Mouse (Mus musculus) splenic B cell, adult 2 months (primary cell): ENCODE data around the gene Stard10.

Experiments used
- DNase-seq: peaks from one replicate; pipeline ENCODE4 v3.0.0-alpha.2; 2011; ENCODE audit warnings: low read depth, low spot score
- H3K27me3 ChIP-seq: 2 replicates; pipeline ENCODE4 v1.6.1; 2012; ENCODE audit warnings: mild to moderate bottlenecking, low read length, moderate library complexity, mixed read lengths; ENCODE audit not compliant: control insufficient read depth, poor library complexity, insufficient read depth, severe bottlenecking
- H3K36me3 ChIP-seq: 2 replicates; pipeline ENCODE4 v1.6.1; 2012; ENCODE audit warnings: mild to moderate bottlenecking, low read length, moderate library complexity, mixed read lengths; ENCODE audit not compliant: control insufficient read depth, poor library complexity, insufficient read depth, severe bottlenecking

The Stard10 gene

DNA sequence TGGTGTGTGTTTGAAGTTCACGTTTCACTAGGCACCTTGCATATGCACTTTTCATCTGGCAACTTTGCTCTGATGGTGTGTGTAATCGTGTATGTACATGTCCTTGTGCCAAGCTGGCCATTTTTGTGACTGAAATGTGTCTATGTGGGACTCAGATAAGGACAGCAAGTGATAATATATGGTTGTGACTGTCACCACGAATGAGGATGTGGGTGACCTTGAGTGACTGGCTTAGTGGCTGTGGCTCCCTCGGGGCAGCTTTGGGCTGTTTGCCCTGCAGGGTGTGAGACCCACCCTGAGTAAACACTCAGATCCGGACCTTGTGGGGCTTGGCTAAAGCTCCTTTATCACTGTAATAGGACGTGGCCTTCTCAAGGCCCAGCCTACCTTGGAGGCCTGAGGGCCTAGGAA is 290 bp upstream of the Stard10 start:
- Histone ChIP-seq H3K27me3 (no peaks in the 10 kb centered on the region), H3K36me3 (no peaks in the 10 kb centered on the region)
- DNase-seq: peak; percentile 55

DNA sequence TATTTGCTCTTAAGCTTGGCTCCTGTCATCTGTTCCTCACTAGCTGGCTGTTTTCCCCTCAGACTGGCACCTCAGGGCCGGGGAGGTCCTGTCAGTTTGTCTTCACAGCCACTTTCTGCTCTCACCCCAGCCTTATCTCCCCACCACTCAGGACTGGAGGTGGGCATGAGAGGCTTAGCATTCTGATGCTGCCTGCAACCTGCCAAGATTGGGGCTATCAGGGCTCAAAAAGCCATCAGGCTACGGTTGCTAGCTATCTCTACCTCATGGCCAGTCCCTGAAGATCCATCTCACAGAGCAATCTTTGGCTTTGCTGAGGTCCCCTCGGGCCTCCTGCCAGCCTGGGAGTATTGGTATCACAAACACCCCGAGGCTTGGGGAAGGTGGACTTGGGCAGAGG is 2.0 kb downstream of the Stard10 start:
- DNase-seq: no peak

DNA sequence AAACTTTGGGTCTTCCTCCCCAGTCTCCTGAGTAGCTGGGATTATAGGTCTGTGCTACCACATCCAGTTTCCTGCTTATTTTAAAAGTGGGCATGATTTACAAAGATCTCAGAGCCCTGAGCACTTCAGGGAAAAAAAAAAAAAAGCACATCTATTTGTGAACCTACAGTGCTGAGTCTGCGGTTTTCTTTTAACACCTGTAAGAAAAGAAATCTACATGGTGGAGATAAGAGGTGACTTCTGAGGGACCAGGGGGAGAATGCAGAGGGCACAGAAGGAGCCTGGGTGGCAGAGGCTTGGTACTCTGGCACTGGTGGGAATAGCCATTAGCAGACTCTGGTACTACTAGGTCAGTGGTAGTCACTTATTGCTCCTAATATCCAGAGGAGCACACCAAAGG is 2.9 kb downstream of the Stard10 start:
- no peak for DNase-seq
- H3K27me3 ChIP-seq: no peaks in the 10 kb centered on the region
- no peaks in the 10 kb centered on the region for H3K36me3 ChIP-seq

More for the DNA sequence above, 2.0 kb downstream of the Stard10 start:
- Histone ChIP-seq H3K27me3 (no peaks in the 10 kb centered on the region), H3K36me3 (no peaks in the 10 kb centered on the region)

DNA sequence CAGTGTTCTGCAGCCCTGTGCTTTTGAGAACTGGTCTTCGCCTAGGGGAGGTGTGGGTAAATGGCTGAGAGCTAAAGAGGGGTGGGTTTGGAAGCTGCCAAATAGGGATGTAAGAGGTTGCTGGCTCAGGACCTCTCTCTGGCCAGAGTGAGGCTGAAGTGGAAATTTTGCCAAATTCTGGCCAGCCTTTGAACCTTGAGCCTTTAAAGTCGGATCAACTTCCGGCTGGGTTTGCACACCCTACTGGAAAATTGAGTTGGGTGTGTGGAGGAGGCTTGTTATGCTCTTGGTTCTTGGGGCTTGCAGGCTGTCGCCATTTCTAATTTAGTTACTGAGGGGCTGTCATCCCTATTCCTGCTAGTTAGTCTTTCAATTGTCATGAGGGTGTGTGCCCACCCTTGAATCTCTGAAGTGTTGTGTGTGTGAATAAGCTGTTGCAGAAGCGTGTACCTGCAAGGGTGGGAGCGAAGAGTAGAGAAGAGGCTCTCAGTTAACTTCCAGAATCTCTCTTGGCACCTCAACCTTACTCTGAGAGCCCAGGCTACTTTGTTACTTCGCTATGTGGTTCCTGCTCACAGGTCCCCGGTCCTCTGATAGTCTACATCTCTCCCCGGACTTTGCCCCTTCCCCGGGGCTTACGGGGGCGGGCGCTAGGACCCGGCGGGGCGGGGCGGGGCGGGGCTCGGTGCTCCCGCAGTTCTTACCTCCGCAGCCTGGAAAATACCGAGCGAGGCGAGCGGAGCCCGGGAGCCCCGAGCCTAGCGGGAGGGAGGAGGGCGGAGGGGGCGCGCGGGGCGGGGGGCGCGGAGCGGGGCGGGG is 3.7 kb downstream of the Stard10 start:
- peak; percentile 46 for DNase-seq
- no peaks in the 10 kb centered on the region for H3K36me3 ChIP-seq
- H3K27me3 ChIP-seq: no peaks in the 10 kb centered on the region

DNA sequence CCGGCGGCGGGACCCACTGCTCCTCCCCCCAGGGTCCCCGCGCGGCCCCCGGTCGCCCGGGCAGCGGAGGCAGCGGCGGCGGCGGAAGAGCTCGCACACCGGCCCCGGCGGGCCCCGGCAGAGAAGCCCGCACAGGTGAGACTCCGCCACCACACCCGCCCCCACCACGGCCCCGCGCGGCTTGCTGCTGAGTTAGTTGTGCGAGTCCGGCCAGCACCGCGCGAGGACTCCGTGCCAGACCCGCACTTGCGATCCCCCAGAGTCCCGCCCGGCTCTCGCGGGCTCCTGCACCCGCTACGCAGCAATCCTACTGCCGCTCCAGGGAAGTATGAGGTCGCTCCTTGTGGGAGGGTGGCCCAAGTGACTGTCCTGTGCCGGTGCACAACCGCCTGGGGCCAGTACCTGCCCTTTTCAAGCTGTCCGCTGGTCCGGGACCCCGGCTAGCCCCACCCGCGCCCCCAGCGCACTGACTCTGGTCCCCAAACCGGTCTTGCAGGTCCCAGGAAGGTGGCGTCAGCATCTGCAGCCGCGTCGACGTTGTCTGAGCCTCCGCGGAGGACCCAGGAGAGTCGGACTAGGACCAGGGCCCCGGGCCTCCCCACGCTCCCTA is 4.4 kb downstream of the Stard10 start:
- no peaks in the 10 kb centered on the region for H3K36me3 ChIP-seq
- DNase-seq: peak; percentile 42
- no peaks in the 10 kb centered on the region for H3K27me3 ChIP-seq

DNA sequence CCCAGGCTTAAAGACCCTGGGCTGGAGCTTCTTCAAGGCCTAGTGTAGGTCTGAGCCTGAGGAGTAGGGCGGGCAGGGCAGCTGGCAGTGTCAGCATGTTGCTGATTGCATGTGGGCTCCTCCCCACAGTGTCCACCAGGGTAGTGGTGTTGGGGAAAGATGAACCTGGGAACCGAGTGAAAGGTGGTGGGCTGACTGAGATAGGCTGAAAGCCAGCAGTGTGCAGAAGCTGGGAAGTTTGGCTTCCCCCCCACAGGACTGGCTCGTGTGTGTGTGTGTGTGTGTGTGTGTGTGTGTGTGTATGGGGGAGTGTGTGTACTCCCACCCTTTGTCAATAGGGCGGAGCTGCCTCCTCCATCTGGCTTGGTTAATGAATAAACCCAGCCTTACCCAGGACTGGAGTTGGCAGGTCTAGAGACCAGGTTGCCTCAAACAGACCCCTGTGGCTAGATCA is 6.3 kb downstream of the Stard10 start:
- DNase-seq: no peak
- no peaks in the 10 kb centered on the region for H3K27me3 ChIP-seq
- H3K36me3 ChIP-seq: no peaks in the 10 kb centered on the region

DNA sequence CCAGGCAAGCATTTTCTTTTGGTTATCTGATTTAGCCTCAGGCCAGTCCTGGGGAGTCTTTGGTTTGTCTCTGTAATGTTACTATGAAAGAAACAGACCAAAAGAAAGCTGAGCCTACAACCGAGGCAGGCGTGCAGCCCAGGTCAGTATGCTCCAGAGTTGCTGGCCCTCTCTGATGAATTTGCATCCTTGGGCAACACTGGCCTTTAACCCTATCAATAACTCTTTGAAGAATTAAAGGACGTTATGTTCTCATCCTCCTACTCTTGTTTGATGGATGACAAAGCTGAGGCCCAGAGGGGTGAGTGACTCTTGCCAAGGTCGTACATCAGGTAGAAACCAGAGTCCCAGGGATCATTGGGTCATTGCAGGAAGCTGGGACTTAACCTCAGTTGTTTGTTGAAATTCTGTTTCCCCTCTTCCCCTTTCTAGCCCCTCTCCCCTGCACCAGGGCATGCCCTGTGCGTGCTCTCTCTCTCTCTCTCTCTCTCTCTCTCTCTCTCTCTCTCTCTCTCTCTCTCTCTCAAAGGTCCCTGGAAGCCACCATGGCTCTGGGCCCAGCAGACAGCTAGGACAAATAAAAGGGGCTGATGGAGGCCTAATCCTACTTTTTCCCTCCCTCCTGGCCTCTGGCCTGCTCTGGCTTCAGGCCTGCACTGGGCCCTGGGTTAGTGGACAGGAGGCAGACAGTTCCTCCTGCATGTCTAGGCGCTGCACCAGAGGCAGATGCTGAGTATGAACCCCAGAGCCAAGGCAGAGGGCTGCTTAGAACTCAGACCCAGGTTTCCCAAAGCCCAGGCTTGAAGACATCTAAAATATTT is 7.5 kb downstream of the Stard10 start:
- Histone ChIP-seq H3K27me3 (no peaks in the 10 kb centered on the region), H3K36me3 (no peaks in the 10 kb centered on the region)
- DNase-seq: no peak

DNA sequence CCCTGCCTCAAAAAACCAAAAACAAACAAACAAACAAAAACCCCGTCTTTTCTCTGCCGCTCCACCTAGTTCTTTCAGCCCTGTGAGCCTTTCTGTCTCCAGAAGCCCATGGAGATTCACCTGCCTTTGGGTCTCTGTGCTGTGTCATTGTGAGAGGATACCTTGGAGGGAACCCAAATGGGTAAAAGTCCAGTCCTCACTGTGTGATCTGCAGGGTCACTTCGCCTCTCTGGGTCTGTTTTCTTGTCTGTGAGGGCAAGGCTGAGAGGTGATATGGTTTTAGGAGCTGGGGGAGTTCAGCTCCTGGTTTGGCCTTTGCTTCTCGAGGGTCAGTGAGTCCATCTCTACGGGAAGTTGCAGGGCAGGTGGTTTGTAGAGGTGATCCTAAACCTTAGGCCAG is 9.1 kb downstream of the Stard10 start:
- H3K36me3 ChIP-seq: no peaks in the 10 kb centered on the region
- DNase-seq: no peak
- no peaks in the 10 kb centered on the region for H3K27me3 ChIP-seq

DNA sequence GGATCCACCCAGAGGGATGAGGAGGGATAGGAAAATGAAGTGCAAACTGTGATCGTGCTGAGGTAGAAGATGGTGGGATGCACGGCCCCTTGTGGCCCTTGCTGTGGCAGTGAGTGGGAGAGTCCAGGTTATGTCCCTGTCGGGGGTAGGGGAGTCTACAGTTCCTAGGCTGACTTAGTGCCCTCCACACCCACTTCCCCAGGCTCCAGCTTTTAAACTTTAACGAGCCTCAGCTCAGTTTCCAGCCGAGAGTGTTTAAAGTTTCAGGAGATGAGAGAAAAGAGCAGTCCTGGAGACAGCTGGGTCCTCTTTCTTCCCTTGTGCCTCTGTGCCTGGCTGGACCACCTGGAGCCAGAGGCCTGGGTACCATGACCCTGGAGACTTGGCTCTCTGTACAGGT is 10.4 kb downstream of the Stard10 start:
- no peak for DNase-seq
- H3K36me3 ChIP-seq: no peaks in the 10 kb centered on the region

DNA sequence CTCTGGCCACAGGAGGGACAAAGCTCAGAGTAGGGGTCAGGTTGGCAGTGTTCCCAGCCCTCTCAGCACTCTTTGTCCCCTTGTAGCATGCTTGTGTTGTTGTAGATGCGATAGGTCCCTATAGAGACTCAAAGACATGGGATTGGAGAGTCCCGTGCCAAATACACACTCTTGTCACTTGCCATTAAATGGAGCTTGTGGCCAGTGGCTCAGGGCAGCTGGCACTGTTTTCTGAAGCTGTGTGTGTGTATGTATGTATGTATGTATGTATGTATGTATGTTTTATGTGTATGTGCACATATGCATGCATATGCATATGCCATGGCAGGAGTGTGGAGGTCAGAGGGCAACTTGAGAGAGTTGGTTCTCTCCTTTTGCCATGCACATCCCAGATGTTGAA is 10.9 kb downstream of the Stard10 start:
- Histone ChIP-seq H3K27me3 (no peaks in the 10 kb centered on the region), H3K36me3 (no peaks in the 10 kb centered on the region)

More for the DNA sequence above, 10.4 kb downstream of the Stard10 start:
- H3K27me3 ChIP-seq: no peaks in the 10 kb centered on the region

DNA sequence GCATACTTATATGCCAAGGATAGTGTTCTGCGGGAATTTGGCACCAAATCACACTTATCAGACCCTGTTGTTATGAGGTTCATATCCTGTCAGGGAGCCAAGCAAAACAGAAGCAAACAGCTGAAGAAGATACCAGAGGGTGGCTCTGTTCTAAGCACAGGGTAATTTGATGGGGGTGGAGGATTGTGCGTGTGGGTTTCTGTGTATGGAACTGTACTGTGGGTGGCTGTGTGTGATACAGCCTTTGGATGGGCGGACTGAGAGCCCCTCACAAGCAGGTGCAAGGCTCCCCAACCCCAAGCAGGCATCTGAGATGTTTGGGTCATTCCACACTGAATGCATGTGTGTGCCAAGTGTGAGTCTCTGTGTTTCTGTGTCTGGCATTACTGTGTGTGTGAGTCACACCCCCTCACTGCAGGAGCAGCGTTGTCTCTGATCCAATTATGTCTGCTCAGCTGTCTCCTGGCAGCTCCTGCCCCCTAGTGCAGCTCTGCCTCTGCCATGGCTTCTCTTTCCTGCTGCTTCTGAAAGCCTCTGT is 11.8 kb downstream of the Stard10 start:
- DNase-seq: no peak
- no peaks in the 10 kb centered on the region for H3K36me3 ChIP-seq

More for the DNA sequence above, 10.9 kb downstream of the Stard10 start:
- no peak for DNase-seq

DNA sequence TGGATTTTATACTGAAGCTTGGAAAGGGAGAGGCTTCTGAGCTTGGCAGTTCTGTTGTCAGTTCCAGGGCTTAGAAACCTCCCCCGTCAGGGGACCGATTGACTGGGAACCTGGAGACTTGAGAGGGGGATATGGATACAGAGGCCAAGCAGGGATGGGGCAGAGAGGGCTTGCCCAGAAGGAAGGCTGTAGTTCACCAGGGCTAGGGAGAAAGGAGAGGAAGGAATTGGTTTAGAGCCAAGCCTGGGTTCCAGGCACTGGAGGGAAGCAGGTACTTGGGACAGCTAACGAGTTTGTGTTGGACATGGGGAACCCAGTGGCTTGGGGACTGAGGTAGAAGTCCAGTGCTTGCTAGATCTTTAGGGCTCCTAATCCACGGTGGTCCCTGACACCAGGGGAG is 12.7 kb downstream of the Stard10 start:
- no peaks in the 10 kb centered on the region for H3K36me3 ChIP-seq
- no peaks in the 10 kb centered on the region for H3K27me3 ChIP-seq
- DNase-seq: no peak

More for the DNA sequence above, 11.8 kb downstream of the Stard10 start:
- no peaks in the 10 kb centered on the region for H3K27me3 ChIP-seq

DNA sequence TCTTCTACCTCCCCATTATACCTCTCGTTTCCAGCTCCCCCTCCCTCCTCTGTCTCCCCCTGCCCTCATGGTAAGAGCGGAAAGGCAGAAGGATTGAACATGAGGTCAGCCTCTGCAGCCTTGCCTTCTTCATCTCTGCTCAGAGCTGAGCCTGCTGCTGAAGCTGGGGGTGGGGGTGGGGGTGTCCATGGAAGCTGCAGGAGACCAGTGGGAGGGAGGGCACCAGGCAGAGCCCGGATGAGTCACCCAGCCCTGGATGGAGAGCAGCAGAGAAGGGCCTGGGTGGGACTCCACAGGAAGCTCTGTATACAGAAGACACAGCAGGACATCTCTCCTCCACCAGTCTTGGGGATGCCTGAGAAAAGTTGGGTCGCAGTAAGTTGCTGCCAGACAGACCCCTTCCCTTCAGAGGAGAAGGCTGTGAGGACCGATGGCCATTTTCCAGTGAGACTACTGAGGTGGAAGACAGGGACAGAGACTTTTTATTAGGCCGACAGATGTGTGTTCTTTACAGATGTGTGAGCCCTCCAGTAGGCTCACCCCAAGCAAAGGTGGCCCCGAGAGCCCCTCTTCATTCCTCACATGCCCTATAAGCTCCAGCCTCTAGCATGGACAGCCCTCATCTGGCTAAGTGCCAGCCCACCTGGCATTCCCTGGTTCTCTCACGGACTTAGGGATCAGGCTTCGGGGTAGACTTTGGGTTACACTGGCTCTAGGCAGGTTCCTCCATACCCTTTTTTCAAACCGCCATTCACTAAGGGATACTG is 13.4 kb downstream of the Stard10 start:
- H3K36me3 ChIP-seq: no peaks in the 10 kb centered on the region
- H3K27me3 ChIP-seq: no peaks in the 10 kb centered on the region
- no peak for DNase-seq

DNA sequence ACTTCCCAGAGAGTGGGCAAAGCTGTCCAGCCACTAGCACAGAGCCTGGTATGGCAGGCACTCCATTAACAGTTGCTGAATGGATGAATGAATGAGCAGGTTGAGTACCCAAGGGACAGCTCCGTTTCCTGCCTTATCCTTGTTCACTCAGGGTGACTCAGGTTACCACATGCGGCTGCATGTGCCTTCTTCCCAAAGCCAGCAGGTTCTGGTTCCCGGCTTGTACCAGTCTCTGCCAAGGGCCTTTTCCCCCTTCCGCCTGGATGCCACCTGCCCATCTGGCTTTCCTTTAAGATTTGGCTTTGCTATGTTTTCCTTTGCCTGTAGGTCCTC is 13.9 kb downstream of the Stard10 start:
- no peaks in the 10 kb centered on the region for H3K27me3 ChIP-seq
- H3K36me3 ChIP-seq: no peaks in the 10 kb centered on the region
- no peak for DNase-seq
